Mouse (Mus musculus): ENCODE results near the gene Krtap5-4.
A peak's percentile ranks its signal among the peaks of the same experiment; 100 is the strongest.
"Not testable (repeated sequence)": the region's sequence is repeated elsewhere in the genome, so short reads cannot be mapped to it uniquely, and the experiment has no call there.

Gene Krtap5-4

GRCm38 (mm10) chr7:142303249-142303648 is at the start of gene Krtap5-4:
Krtap5-4 (plus strand) TSS chr7:142303549.
- DNase-seq: no peak

GRCm38 (mm10) chr7:142255517-142255916 is 47.8 kb upstream of the Krtap5-4 start:
- peak; percentile 62 for DNase-seq

- DNase-seq: not testable (repeated sequence)
Measured at GRCm38 (mm10) chr7:142258254-142258653, 45.1 kb upstream of the Krtap5-4 start, which contains the start of gene Gm2431. Gm2431 (minus strand) TSS chr7:142258354.

GRCm38 (mm10) chr7:142274263-142274662 is 29.1 kb upstream of the Krtap5-4 start, which contains the start of gene Gm4559:
Gm4559 (minus strand) TSS chr7:142274363.
- DNase-seq: not testable (repeated sequence)

- peak; percentile 85 for DNase-seq
Measured at GRCm38 (mm10) chr7:142278183-142278582, 25.2 kb upstream of the Krtap5-4 start.

- not testable (repeated sequence) for DNase-seq
Measured at GRCm38 (mm10) chr7:142279291-142279690, 24.1 kb upstream of the Krtap5-4 start.

- DNase-seq: not testable (repeated sequence)
Measured at GRCm38 (mm10) chr7:142282847-142283246, 20.5 kb upstream of the Krtap5-4 start.

- peak; percentile 80 for DNase-seq
Measured at GRCm38 (mm10) chr7:142284023-142284591, 19.2 kb upstream of the Krtap5-4 start.

GRCm38 (mm10) chr7:142284615-142285080 is 18.7 kb upstream of the Krtap5-4 start:
- peak; percentile 96 for DNase-seq

- DNase-seq: peak; percentile 66
Measured at GRCm38 (mm10) chr7:142285130-142285835, 18.1 kb upstream of the Krtap5-4 start.

- DNase-seq: not testable (repeated sequence)
Measured at GRCm38 (mm10) chr7:142285910-142286612, 17.3 kb upstream of the Krtap5-4 start.

- peak; percentile 54 for DNase-seq
Measured at GRCm38 (mm10) chr7:142293851-142294250, 9.5 kb upstream of the Krtap5-4 start.

- no peak for DNase-seq
Measured at GRCm38 (mm10) chr7:142295418-142295817, 7.9 kb upstream of the Krtap5-4 start.

GRCm38 (mm10) chr7:142296108-142296507 is 7.2 kb upstream of the Krtap5-4 start:
- DNase-seq: peak; percentile 31

- not testable (repeated sequence) for DNase-seq
Measured at GRCm38 (mm10) chr7:142297018-142297417, 6.3 kb upstream of the Krtap5-4 start, which contains the start of gene Krtap5-1. Krtap5-1 (minus strand) TSS chr7:142297118.

- not testable (repeated sequence) for DNase-seq
Measured at GRCm38 (mm10) chr7:142303929-142304328, 580 bp downstream of the Krtap5-4 start.

- DNase-seq: no peak
Measured at GRCm38 (mm10) chr7:142314600-142315285, 11.4 kb downstream of the Krtap5-4 start.

- peak; percentile 55 for DNase-seq
Measured at GRCm38 (mm10) chr7:142316558-142316957, 13.2 kb downstream of the Krtap5-4 start.

- no peak for DNase-seq
Measured at GRCm38 (mm10) chr7:142317216-142317615, 13.9 kb downstream of the Krtap5-4 start.

GRCm38 (mm10) chr7:142319124-142319523 is 15.8 kb downstream of the Krtap5-4 start:
- no peak for DNase-seq

GRCm38 (mm10) chr7:142320906-142321305 is 17.6 kb downstream of the Krtap5-4 start:
- DNase-seq: peak; percentile 63

GRCm38 (mm10) chr7:142321637-142322306 is 18.4 kb downstream of the Krtap5-4 start:
- DNase-seq: not testable (repeated sequence)

All from kidney, postnatal 10 days (tissue).